Mouse (Mus musculus): Measurements from ENCODE around the gene Ddx49.

DNA sequence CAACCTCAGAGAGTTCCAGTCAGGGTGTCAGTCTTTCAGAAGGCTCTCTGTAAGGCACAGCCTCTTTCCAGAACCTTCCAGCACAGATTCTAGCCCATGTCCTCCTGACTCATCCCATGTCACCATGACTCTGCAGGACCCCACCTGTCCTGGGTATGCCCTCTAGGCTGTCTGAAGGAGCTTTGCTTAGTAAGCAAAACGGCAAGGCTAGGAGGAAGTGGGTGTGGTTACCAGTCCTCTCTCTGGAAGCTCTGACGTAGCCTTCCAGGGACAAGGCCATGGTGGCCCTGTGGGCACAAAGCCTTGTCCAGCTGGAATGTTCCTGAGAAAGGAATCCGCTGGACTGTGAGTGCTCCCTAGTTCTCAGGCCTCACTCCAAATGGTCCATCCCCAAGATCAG, 29.3 kb downstream of the Ddx49 start:
- TF ChIP-seq POLR2A (IDR thresholded peaks at IDR 0.05; ENCODE audit: low read depth, low read length) (no peak), CTCF (IDR thresholded peaks at IDR 0.05; ENCODE audit: borderline replicate concordance, insufficient read depth, low read length) (no peak)

All from embryonic fibroblast, embryonic 13.5 days (primary cell).